Mouse (Mus musculus): Measurements from ENCODE around the gene Fgfr2.

DNA sequence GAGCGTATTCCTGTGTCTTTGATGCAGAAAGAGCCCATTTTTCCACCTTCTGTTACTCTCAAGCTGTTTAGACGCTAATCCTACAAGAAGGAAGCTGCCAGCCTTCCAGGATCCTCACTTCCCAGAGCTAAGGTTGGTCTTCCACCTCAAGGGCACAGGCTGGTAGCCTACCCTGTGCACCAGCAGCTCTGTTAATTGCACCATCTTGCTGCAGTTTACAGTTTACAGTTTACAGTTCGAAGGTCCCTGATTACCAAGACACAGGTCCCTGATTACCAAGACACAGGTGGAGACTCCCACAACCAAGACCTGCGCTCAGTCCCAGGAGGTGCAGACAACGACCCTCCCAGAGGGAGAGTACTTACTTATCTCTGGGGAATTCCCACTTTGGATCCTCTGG, 2938.3 kb downstream of the Fgfr2 start:
- TF ChIP-seq CTCF (conservative IDR thresholded peaks at IDR 0.05; ENCODE audit: insufficient read depth, insufficient read length, low read depth, low read length) = no peak
- TF ChIP-seq POLR2A (IDR thresholded peaks at IDR 0.05; ENCODE audit: low read depth, low read length) = no peak

All from kidney, adult 2 months (tissue).